Mouse (Mus musculus) C2C12 (cell line): Measurements from ENCODE around the gene Gusb. TPM values are rescaled to one million over a fixed set of nuclear protein-coding genes. Genes with fewer than 3 reads are reported as not detected.
"Not testable (repeated sequence)": the region's sequence is repeated elsewhere in the genome, so short reads cannot be mapped to it uniquely, and the experiment has no call there.

Source experiments
- H3K27me3 ChIP-seq: one replicate; pipeline ENCODE4 v1.6.1; 2011; ENCODE audit not compliant: control insufficient read depth, insufficient read depth, insufficient read length
- H3K36me3 ChIP-seq: one replicate; pipeline ENCODE4 v1.6.1; 2011; ENCODE audit not compliant: control insufficient read depth, insufficient read depth
- H3K4me3 ChIP-seq: one replicate; pipeline ENCODE4 v1.5.1; 2011; ENCODE audit warnings: mild to moderate bottlenecking, control low read depth; ENCODE audit not compliant: poor library complexity, insufficient read depth, severe bottlenecking
- H3K79me2 ChIP-seq: one replicate; pipeline ENCODE4 v1.6.1; 2011; ENCODE audit not compliant: control insufficient read depth, insufficient read depth
- H3K79me3 ChIP-seq: one replicate; pipeline ENCODE4 v1.6.1; 2011; ENCODE audit warnings: low read depth, control low read depth
- H3ac ChIP-seq: one replicate; pipeline ENCODE3; 2011; ENCODE audit warnings: low read depth; ENCODE audit not compliant: control insufficient read depth, insufficient read length
- CEBPB ChIP-seq: IDR thresholded peaks from one replicate; pipeline ENCODE4 v1.6.1; 2011; ENCODE audit warnings: low read depth, mild to moderate bottlenecking, control low read depth, moderate library complexity
- CTCF ChIP-seq: IDR thresholded peaks from one replicate; pipeline ENCODE4 v1.5.1; 2011; ENCODE audit not compliant: control insufficient read depth, insufficient read depth, insufficient read length
- FOSL1 ChIP-seq: IDR thresholded peaks from one replicate; pipeline ENCODE4 v1.8.0; 2011; ENCODE audit warnings: mild to moderate bottlenecking, low read length; ENCODE audit not compliant: poor library complexity, insufficient read depth, severe bottlenecking
- MAX ChIP-seq: IDR thresholded peaks from one replicate; pipeline ENCODE4 v1.6.1; 2011; ENCODE audit warnings: mild to moderate bottlenecking, control low read depth
- MYOD1 ChIP-seq: IDR thresholded peaks from one replicate; pipeline ENCODE4 v1.6.1; 2011; ENCODE audit warnings: low read depth; ENCODE audit not compliant: control insufficient read depth, insufficient read length
- MYOG ChIP-seq: IDR thresholded peaks from one replicate; pipeline ENCODE4 v1.6.1; 2011; ENCODE audit not compliant: control insufficient read depth, insufficient read length; ENCODE audit errors: extremely low read depth
- USF1 ChIP-seq: IDR thresholded peaks from one replicate; pipeline ENCODE4 v1.6.1; 2011; ENCODE audit warnings: low read depth, mild to moderate bottlenecking, control low read depth, moderate library complexity
- polyA plus RNA-seq: library from polyadenylated mRNA; unstranded; fragments of >200 nt; fragmentation: generic; extraction: Trizol; gene quantifications from one replicate; pipeline ENCODE4 v1.2.1, GENCODE M21; 2012; ENCODE audit warnings: missing spikeins

The Gusb gene
- polyA plus RNA-seq, 1 experiment, result 56.0 TPM

DNA sequence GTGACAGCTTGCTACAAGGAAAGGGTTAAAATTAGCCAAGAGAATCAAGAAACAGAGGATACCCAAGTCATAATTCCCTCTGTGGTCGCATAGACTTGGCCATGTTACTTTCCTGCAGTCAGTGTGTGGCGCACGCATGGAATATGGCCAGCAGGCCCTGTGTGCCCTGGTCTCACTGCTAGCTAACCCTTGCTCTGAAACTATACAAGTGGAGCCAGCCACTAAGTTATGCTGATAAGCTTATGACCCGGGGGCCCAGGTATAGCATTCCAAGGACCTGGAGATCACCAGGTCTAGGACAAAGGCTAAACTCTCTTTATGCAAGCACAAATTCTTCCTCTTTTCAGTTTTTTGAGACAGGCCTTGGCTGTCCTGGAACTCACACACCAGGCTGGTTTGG is 37.9 kb upstream of the Gusb start:
- peaks cover 59% of the 10 kb centered on the region for H3K36me3 ChIP-seq
- no peak overlapping the region for H3ac ChIP-seq
- H3K79me3 ChIP-seq, result no peaks in the 10 kb centered on the region
- H3K4me3 ChIP-seq, result no peak overlapping the region
- H3K79me2 ChIP-seq, result no peaks in the 10 kb centered on the region
- no peaks in the 10 kb centered on the region for H3K27me3 ChIP-seq
- TF ChIP-seq CEBPB (no peak), CTCF (no peak), MYOD1 (no peak), MYOG (no peak), MAX (no peak), USF1 (no peak), FOSL1 (no peak)

DNA sequence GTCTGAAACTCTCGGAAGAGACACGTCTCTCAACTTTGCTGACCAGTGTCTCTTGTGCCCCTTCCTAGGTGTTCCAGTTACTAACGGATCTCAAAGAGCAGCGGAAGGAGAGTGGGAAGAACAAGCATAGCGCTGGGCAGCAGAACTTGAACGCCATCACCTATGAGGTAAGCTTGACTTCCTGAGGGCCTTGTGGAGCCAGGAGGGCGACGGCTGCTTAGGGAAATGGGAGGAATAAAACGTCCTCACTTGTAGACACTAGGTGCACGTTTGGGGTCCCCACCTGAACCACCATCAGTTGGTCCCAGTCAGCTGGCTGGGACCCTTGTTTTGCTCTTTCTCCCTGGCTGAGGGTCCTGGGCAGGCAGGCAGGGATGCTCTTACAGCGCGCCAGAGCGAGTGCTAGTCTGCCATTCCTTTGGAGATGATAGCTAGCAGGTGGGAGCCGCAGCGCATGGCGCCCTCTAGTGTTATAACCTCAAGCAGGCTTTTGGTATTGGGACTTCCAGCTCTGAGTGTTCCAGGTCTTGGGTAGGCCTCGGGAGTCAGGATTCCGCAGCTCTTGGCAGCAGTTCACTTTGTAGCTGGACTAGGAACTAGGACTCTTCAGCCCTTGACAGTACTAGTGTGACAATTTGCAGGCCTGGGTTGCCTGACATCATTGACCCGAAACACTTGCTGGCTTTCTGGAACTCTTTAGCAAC is 35.1 kb upstream of the Gusb start:
- H3K36me3 ChIP-seq, result peaks cover 50% of the 10 kb centered on the region
- H3ac ChIP-seq, result no peak overlapping the region
- no peaks in the 10 kb centered on the region for H3K27me3 ChIP-seq
- peaks cover 12% of the 10 kb centered on the region for H3K79me2 ChIP-seq
- H3K4me3 ChIP-seq, result no peak overlapping the region
- TF ChIP-seq CTCF, result peak; percentile 46
- no peak for TF ChIP-seq MAX
- TF ChIP-seq CEBPB, result no peak
- TF ChIP-seq MYOG, result no peak
- TF ChIP-seq FOSL1, result no peak
- no peak for TF ChIP-seq MYOD1
- no peak for TF ChIP-seq USF1
- no peaks in the 10 kb centered on the region for H3K79me3 ChIP-seq

GRCm38 (mm10) chr5:130036300-130036699 is 33.5 kb upstream of the Gusb start:
- not testable (repeated sequence) for H3ac ChIP-seq, H3K79me3 ChIP-seq, H3K4me3 ChIP-seq, H3K27me3 ChIP-seq
- Histone ChIP-seq H3K79me2 (peaks cover 28% of the 10 kb centered on the region), H3K36me3 (peaks cover 41% of the 10 kb centered on the region)

GRCm38 (mm10) chr5:130033869-130034268 is 31.0 kb upstream of the Gusb start:
- no peak overlapping the region for H3K4me3 ChIP-seq
- no peak overlapping the region for H3ac ChIP-seq
- peaks cover 22% of the 10 kb centered on the region for H3K79me3 ChIP-seq
- H3K36me3 ChIP-seq, result peaks cover 29% of the 10 kb centered on the region
- TF ChIP-seq MAX, result no peak
- TF ChIP-seq CTCF, result no peak
- TF ChIP-seq MYOD1, result no peak
- no peak for TF ChIP-seq USF1
- no peak for TF ChIP-seq CEBPB
- no peak for TF ChIP-seq FOSL1
- no peak for TF ChIP-seq MYOG
- peaks cover 47% of the 10 kb centered on the region for H3K79me2 ChIP-seq
- H3K27me3 ChIP-seq, result no peaks in the 10 kb centered on the region

GRCm38 (mm10) chr5:130031410-130032390 is 28.9 kb upstream of the Gusb start:
- Histone ChIP-seq H3ac (no peak overlapping the region), H3K4me3 (no peak overlapping the region), H3K79me2 (peaks cover 47% of the 10 kb centered on the region), H3K27me3 (no peaks in the 10 kb centered on the region), H3K79me3 (peaks cover 22% of the 10 kb centered on the region), H3K36me3 (peaks cover 16% of the 10 kb centered on the region)
- TF ChIP-seq MYOG (no peak), MAX (no peak), CTCF (no peak), FOSL1 (no peak), MYOD1 (no peak), USF1 (no peak)

DNA sequence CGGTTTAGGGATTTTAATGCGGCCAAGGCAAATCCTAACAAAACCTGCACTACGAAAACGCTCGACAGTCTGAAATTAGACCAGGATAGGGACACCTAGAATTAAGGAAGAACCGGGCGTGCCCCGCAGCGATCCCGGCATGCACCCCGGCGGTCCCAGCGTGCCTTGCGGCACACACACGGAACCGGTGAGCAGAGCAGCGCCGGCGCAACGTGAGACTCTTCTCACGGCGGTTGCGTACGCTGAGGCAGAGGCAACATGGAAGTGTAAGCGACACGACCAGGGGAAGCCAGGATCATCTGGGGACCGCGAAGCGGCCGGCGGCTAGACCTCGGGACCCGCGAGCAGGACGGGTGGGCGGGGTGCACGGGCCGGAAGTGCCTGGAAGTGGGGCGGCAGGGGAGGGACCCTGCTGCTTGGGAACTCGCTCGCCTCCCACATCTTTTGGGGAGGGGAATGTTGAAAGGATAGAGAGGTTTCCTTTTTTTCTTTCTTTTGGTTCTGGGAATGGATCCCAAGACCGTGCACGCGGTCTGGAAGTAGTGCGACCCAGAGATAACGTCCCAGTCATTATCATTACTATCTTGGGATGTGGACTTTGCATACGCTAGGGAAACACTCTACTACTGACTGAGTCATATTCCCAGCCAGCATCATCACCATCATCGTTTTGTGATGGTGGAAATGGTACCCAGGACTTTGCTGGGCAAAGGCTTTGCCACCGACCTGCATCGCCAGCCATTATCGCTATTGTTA is 26.5 kb upstream of the Gusb start, which contains the start of the genes Asl and Crcp:
TSS of gene Asl (minus strand) at position 106 of the 756 bp plus-strand sequence.
TSS of gene Crcp (plus strand) at position 149 of the 756 bp plus-strand sequence.
- Histone ChIP-seq H3K79me3 (peaks cover 22% of the 10 kb centered on the region), H3K79me2 (peaks cover 47% of the 10 kb centered on the region), H3K4me3 (peak within 1 kb of the TSS; percentile 59), H3ac (peak within 1 kb of the TSS; percentile 83), H3K27me3 (no peaks in the 10 kb centered on the region), H3K36me3 (no peaks in the 10 kb centered on the region)
- TF ChIP-seq FOSL1, result no peak
- TF ChIP-seq MYOD1, result no peak
- TF ChIP-seq MYOG, result no peak
- TF ChIP-seq CEBPB, result no peak
- TF ChIP-seq CTCF, result no peak
